Mouse (Mus musculus) activated CD4-positive, CD25-positive, alpha-beta regulatory T cell (primary cell): Measurements from ENCODE around the gene Gm11627. TPM values are rescaled to one million over a fixed set of nuclear protein-coding genes. Genes with fewer than 3 reads are reported as not detected.

Experiments
- polyA plus RNA-seq, 2 experiments: library from polyadenylated mRNA; unstranded; fragments of 100-300 nt; shearing (Covaris generic); gene quantifications; one replicate each; pipeline ENCODE4 v1.2.1; 2017

The Gm11627 gene
- not detected for polyA plus RNA-seq

GRCm38 (mm10) chr11:102579165-102580033 lies at the start of gene Gm11627:
Gm11627 (minus strand) TSS chr11:102579461.

GRCm38 (mm10) chr11:102604010-102604584 lies 24.8 kb upstream of the Gm11627 start, which contains the start of gene Fzd2:
Fzd2 (plus strand) TSS chr11:102604396.

DNA sequence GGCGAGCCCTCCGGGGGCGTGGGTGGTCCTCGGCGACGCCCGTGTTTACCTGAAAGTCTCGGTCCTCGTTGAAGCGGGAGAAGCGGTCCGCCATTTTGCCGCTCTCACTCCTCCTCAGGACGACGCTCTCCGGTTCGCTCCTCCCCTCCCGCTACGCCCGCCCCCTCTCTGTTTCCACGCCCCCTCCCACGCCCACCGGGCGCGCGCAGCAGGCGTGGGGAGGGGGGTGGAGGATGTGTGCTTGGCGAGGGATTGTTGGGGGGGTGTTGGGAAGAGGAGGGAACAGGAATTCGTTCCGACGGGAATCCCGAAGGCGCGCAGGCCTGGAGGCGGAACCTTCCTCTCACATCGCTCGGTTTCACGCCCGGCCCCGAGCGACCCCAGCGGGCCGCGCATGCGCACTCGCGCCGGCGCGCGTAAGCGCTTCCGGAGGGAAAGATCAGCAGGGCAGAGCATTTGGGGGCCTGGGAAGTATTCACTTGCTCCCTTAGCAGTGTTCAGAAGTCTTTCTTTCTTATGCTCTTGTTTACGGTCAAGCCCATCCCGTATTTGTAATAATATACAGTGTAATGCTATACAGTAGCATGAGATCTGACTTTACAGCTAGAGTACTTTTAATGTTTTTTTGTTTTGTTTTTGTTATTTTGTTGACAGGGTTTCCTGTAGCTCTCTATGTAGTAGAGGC lies 23.1 kb downstream of the Gm11627 start, which contains the start of gene Gpatch8:
TSS of gene Gpatch8 (minus strand) at position 362 of the 685 bp plus-strand sequence.

Other genes starting within 250 kb of the Gm11627 start
- gene Slc4a1, start 213.3 kb downstream of the Gm11627 start, polyA plus RNA-seq: 1 to 10 TPM; 3.0 to 3.3 TPM
- 10 to 100 TPM; 25.8 to 29.9 TPM for gene Rundc3a, start 186.1 kb downstream of the Gm11627 start, polyA plus RNA-seq
- gene Slc25a39, start 171.5 kb downstream of the Gm11627 start, polyA plus RNA-seq: 10 to 100 TPM; 78.1 to 93.5 TPM
- 10 to 100 TPM; 42.4 to 63.7 TPM for gene Grn, start 149.1 kb downstream of the Gm11627 start, polyA plus RNA-seq
- gene Fam171a2, start 131.8 kb downstream of the Gm11627 start, polyA plus RNA-seq: under 1 TPM in 1 of 2 experiments, not detected in 1; 0.32 TPM
- 1 to 10 TPM in 1 of 2 experiments, under 1 TPM in 1; 0.64 to 1.1 TPM for gene Itga2b, start 109.3 kb downstream of the Gm11627 start, polyA plus RNA-seq
- 10 to 100 TPM; 57.4 to 60.5 TPM for gene Gpatch8, start 23.1 kb downstream of the Gm11627 start, polyA plus RNA-seq
- gene Fzd2, start 24.9 kb upstream of the Gm11627 start, polyA plus RNA-seq: not detected
- under 1 TPM in 1 of 2 experiments, not detected in 1; 0.04 TPM for gene Meioc, start 84.3 kb upstream of the Gm11627 start, polyA plus RNA-seq
- 10 to 100 TPM; 27.5 to 30.7 TPM for gene Ccdc43, start 118.3 kb upstream of the Gm11627 start, polyA plus RNA-seq
- gene Adam11, start 182.0 kb upstream of the Gm11627 start, polyA plus RNA-seq: not detected
- under 1 TPM in 1 of 2 experiments, not detected in 1; 0.26 TPM for gene Gjc1, start 240.2 kb upstream of the Gm11627 start, polyA plus RNA-seq